Mouse (Mus musculus) ES-E14 (cell line): ENCODE measurements at regions not wholly inside any gene's neighbourhood (a gene's known extent, or its start where the extent isn't known, plus 50 kb on each side); places are given as distances from the start of the nearest gene placed in this dataset.

Experiments used
- CHD2 ChIP-seq: IDR thresholded peaks from 2 replicates; pipeline ENCODE4 v1.6.1; 2014; ENCODE audit warnings: mild to moderate bottlenecking, low read depth, low read length, inconsistent platforms
- HCFC1 ChIP-seq: IDR thresholded peaks from 2 replicates; pipeline ENCODE4 v1.6.1; 2012; ENCODE audit warnings: low read length, inconsistent platforms, borderline replicate concordance; ENCODE audit not compliant: insufficient read depth
- ZC3H11A ChIP-seq: IDR thresholded peaks from 2 replicates; pipeline ENCODE4 v1.6.1; 2012; ENCODE audit warnings: low read depth, mild to moderate bottlenecking, inconsistent platforms, low read length, borderline replicate concordance
- ZNF384 ChIP-seq: IDR thresholded peaks from 2 replicates; pipeline ENCODE4 v1.6.1; 2012; ENCODE audit warnings: low read depth, low read length, inconsistent platforms

DNA sequence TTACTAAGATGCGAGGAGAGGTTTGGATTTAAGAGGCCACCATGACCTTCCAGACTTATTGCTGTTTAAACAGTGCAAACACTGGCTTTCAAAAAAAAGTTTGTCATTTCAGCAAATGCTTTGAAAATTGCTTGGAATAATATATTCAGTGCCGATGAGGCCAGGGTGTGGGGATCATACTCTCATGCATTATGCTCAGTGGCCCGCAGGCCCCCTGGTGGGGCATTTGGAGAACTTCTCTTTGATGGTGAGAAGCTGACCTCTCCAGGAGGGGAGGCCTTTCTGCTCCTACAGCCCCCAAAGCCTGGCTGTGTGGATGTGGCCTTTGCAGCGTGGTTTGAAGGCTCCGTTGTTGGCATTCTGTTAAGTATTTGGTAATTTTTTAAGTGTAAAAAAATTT is 138.1 kb upstream of the Pitx1 start:
- TF ChIP-seq HCFC1 (no peak), CHD2 (no peak), ZNF384 (no peak), ZC3H11A (no peak; the same call in 1 of the 2 replicates)
